Mouse (Mus musculus) midbrain, embryonic 13.5 days (tissue): ENCODE results near the gene Brat1. TPM values are rescaled to one million over a fixed set of nuclear protein-coding genes. Genes with fewer than 3 reads are reported as not detected.
A peak's percentile ranks its signal among the peaks of the same experiment; 100 is the strongest.
"Not testable (repeated sequence)": the region's sequence is repeated elsewhere in the genome, so short reads cannot be mapped to it uniquely, and the experiment has no call there.

Experiments
- ATAC-seq: fragments of 200-750 bp; cut with Nextera tagmentation; 2 replicates; pipeline ENCODE4 v1.8.0; 2017; ENCODE audit warnings: mild to moderate bottlenecking, moderate TSS enrichment, moderate library complexity
- H3K27ac ChIP-seq: fragments of 300-500 bp; sonication (generic); 2 replicates; pipeline ENCODE4 v1.5.1; 2015; ENCODE audit warnings: inconsistent platforms, mild to moderate bottlenecking, moderate library complexity
- H3K27me3 ChIP-seq: fragments of 300-500 bp; sonication (generic); 2 replicates; pipeline ENCODE4 v1.6.1; 2015; ENCODE audit warnings: mild to moderate bottlenecking, inconsistent platforms
- H3K36me3 ChIP-seq: fragments of 300-500 bp; sonication (generic); 2 replicates; pipeline ENCODE4 v1.6.1; 2015; ENCODE audit warnings: mild to moderate bottlenecking, inconsistent platforms
- H3K4me1 ChIP-seq: fragments of 300-500 bp; sonication (generic); replicated peaks from 2 replicates; pipeline ENCODE4 v1.6.1; 2015; ENCODE audit warnings: inconsistent platforms
- H3K4me2 ChIP-seq: fragments of 300-500 bp; sonication (generic); replicated peaks from 2 replicates; pipeline ENCODE4 v1.6.1; 2015; ENCODE audit warnings: moderate library complexity, mild to moderate bottlenecking, inconsistent platforms
- H3K4me3 ChIP-seq: fragments of 300-500 bp; sonication (generic); replicated peaks from 2 replicates; pipeline ENCODE4 v1.5.1; 2015; ENCODE audit warnings: mild to moderate bottlenecking, inconsistent platforms
- H3K9ac ChIP-seq: fragments of 300-500 bp; sonication (generic); replicated peaks from 2 replicates; pipeline ENCODE4 v1.6.1; 2015; ENCODE audit warnings: mild to moderate bottlenecking, inconsistent platforms
- H3K9me3 ChIP-seq: fragments of 300-500 bp; sonication (generic); 2 replicates; pipeline ENCODE4 v1.6.1; 2016; ENCODE audit warnings: mild to moderate bottlenecking, inconsistent platforms
- WGBS: fragments of 180-500 bp; shearing (Covaris S2); methylation state at CpG from one replicate; pipeline ENCODE4 v1.1.7; 2015; 5-methylcytosine and 5-hydroxymethylcytosine counted together
- polyA plus RNA-seq: library from polyadenylated mRNA; unstranded; fragments of >200 nt; fragmentation: Nextera tagmentation; extraction: Ambion mirVana; gene quantifications from 2 replicates; pipeline ENCODE4 v1.2.1, GENCODE M21; 2015

Gene Brat1
- 20.7 and 22.4 TPM in 2 replicates for polyA plus RNA-seq

DNA sequence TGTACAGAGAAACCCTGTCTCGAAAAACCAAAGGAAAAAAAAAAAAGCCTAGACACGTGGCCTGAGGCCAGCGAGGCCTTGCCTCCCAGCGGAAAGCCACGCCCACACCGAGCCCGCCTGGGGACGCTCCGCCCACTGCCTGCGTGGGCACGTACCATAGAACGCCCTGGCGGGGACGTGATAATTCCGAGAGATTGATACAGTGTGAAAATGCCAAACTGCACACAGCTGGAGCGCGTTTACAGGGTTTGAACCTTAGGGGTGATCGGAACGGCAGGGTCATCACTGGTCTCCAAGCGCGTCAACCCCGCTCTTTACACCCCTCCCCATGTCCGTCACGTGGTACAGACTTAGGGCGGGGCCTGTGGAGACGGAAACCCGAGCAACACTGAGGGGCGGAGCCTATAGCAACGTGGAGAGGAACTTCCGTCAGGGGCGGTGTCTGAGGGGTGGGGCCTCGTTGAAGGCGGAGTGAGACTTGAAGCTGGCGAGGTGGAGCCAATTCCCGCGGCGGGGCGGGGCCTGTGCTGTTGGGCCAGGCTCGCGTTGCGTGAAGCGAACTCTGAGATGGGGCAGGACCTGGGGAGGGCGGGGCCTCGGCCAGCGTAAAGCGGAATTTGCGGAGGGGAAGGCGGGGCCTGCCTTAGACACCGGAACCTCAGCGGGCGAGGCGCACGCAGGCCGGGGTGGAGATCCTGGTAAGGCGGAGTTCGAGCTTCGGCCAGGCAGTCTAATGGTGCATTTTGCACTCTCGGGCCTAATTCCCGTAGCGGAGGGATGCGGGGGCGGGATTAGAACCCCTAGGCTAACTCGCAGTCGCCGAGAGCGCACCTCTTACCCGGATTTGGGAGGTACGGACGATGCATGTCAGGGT lies at the start of gene Brat1:
TSS of gene Brat1 (plus strand) at position 634 of the 874 bp plus-strand sequence.
- WGBS = under 1% methylated on average over 69 of the region's 69 CpGs
- Histone ChIP-seq H3K4me3 (peak within 1 kb of the TSS; percentile 57), H3K9me3 (no peaks in the 10 kb centered on the region), H3K27ac (peak within 1 kb of the TSS; percentile 78), H3K36me3 (peaks cover 16% of the 10 kb centered on the region), H3K9ac (peak within 1 kb of the TSS; percentile 77), H3K4me1 (peaks cover 46% of the 10 kb centered on the region), H3K4me2 (peak within 1 kb of the TSS; percentile 88), H3K27me3 (no peaks in the 10 kb centered on the region)
- ATAC-seq = peak; percentile 88

DNA sequence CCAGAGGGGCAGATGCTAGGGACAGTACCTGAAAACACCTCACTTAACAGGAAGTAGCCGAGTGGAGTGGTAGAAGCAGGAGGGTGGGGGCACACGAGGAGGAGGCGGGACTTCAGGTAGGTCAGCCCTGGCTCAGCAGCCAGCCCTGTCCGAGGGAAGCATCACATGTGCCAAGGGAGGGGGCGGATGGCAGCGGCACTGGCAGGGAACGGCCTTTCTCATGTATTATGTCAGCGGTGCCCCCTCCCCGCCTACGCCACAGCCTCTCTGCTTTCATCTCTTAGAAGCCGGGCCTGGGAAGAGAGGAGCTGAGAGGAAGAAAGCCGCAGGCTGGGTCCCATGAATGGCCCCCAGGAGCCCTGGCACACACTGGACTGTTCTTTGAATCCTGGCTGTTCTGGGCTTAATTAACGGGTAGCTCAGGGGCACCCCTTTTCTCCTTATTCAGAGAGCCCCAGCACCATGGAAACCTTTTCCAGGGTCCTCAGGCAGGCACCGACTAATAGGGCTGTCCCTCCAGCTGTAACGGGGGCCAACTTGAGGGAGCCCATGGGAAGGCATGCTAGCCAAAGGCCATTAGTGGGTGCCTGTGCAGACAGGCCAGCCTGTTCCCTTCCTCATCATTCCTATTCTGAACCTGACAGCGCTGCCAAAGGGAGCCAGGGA lies 45.1 kb upstream of the Brat1 start:
- Histone ChIP-seq H3K27ac (peak overlapping the region; percentile 75), H3K36me3 (0 out of 2 replicates have a peak, but pooled peaks cover 3% of the 10 kb centered on the region), H3K4me3 (no peak overlapping the region), H3K9me3 (no peaks in the 10 kb centered on the region), H3K4me2 (0 out of 2 replicates have a peak overlapping the region, but pooled peaks have one; percentile 2), H3K4me1 (peaks cover 44% of the 10 kb centered on the region), H3K9ac (0 out of 2 replicates have a peak overlapping the region, but pooled peaks have one; percentile 5), H3K27me3 (no peaks in the 10 kb centered on the region)
- peak; percentile 86 for ATAC-seq
- 20% methylated on average over 16 of the region's 16 CpGs for WGBS

DNA sequence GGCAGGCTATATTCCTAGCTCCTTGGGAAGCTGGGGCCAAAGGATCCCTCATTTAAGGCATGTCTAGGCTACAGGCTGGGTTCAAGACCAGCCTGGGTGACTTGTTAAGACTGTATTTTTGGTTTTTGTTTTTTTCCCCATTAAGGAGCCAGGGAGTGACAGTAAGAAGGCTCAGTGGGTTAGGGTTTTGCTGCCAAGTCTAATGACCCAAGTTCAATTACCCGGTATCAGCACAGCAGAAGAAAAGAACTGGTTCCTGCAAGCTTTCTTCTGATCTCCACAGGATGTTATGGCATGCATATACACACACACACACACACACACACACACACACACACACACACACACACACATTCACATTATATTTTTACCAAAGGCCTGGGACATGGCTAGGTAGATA lies 44.4 kb upstream of the Brat1 start:
- Histone ChIP-seq H3K9ac (no peak overlapping the region), H3K36me3 (peaks cover 10% of the 10 kb centered on the region; the same call in 1 of the 2 replicates), H3K27me3 (no peaks in the 10 kb centered on the region), H3K4me1 (peaks cover 44% of the 10 kb centered on the region), H3K27ac (peak overlapping the region; percentile 75), H3K9me3 (no peaks in the 10 kb centered on the region), H3K4me3 (no peak overlapping the region), H3K4me2 (no peak overlapping the region)
- WGBS = 67% methylated on average over 1 of the region's 1 CpGs
- no peak for ATAC-seq

DNA sequence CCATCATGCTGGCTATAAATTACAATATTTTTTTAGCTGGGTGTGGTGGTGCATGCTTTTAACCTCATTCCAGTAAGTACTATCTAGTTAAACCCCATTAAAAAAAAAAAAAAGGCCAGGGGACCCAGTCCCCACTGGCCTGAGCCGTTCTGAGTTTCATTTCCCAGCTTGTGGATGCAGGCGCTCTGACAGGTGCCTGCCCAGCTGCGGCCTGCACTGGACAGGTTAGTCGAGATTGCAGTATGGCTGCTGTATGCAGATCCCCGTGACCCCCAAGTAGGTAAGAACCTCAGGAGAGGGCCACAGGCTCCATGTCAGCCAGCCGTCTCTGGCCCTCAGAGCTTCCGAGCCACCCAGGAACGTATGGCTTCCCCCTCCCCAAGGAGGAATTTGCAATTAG lies 43.4 kb upstream of the Brat1 start:
- Histone ChIP-seq H3K27me3 (no peaks in the 10 kb centered on the region), H3K27ac (peak overlapping the region; percentile 39; the same call in 1 of the 2 replicates), H3K9me3 (no peaks in the 10 kb centered on the region), H3K4me3 (no peak overlapping the region), H3K4me2 (no peak overlapping the region), H3K9ac (peak overlapping the region; percentile 41; the same call in 1 of the 2 replicates), H3K4me1 (peaks cover 44% of the 10 kb centered on the region), H3K36me3 (peaks cover 17% of the 10 kb centered on the region; the same call in 1 of the 2 replicates)
- no peak for ATAC-seq
- WGBS = 78% methylated on average over 8 of the region's 8 CpGs

DNA sequence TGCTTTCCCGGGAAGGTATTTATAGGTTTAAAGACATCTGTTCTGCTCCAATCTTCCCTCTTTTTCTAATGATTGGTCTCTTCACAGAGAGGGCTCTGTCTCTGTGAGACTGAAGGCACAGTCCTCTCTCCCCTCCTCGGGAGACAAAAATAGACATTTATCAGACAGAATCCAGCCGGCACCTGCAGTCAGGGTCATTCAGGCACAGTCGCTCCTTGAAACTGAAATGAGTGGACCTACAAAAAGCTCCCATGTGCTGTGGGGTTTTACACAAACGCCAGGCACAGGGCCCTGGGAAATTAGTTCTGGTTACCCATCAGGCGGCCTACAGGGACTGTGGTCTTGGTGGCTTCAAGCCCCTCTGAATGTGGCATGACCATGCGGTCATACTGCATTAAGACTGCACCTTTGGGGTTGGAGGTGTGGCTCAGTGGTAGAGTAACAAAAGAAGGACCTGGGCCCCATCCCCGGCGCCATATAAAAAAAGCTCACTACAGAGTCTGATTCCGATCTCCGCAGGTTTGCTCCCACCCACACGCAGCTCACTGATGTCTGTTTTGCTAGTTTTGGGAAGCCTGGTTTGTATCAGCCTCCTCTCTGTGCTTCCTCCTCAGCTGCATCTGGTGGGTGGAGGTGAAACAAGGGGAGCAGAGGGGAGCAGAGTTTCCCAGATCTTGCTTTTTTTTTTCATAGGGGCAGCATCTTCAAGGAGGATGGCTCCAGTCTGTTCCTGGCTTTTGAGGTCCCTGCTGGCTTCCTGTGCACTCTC lies 42.8 kb upstream of the Brat1 start:
- no peak for ATAC-seq
- WGBS = 73% methylated on average over 12 of the region's 12 CpGs
- peak overlapping the region; percentile 39; the same call in 1 of the 2 replicates for H3K27ac ChIP-seq

DNA sequence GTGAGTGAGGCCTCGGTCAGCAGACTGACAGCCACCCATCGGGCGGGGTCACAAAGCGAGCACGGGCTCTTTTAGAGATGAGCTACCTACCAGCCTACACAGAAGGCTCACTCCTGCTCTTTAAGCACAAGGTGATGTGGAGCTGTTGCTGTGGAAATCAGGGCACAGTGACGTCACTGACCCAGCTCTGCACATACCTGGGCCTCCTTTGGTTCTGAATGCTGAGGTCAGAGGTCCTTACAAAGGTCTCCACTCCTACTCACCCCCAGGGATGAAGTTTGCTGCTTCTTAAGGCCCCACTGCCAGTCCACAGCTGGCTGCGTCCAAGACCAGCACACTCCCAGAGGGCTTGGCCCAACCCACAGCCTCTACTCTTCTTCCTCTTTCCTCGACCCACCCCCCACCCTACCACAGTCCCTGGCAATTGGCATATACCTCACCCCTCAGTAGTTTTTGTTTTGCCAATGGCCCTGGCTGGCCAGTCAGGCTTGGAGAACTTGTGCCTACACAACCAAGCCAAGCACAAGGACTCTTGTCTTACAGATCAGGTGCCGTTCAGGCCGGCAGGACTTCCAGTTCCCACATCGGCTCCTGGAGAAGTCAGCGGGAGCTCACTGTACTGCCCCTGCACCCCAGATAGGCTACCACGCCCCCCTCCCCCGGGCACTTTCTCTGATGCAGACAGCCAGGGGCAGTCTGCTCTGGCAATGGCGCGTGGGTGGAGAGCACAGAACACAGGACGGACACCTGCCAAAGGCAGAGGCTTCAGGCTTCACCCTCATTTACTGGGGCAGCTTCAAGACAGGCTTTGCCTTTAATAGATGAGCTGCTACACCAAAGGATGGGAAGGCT lies 41.8 kb upstream of the Brat1 start:
- H3K9ac ChIP-seq = 0 out of 2 replicates have a peak overlapping the region, but pooled peaks have one; percentile 28
- no peak overlapping the region for H3K4me3 ChIP-seq
- H3K9me3 ChIP-seq = no peaks in the 10 kb centered on the region
- H3K27ac ChIP-seq = 0 out of 2 replicates have a peak overlapping the region, but pooled peaks have one; percentile 7
- WGBS = 73% methylated on average over 17 of the region's 17 CpGs
- no peak overlapping the region for H3K4me2 ChIP-seq
- H3K27me3 ChIP-seq = no peaks in the 10 kb centered on the region
- H3K4me1 ChIP-seq = peaks cover 40% of the 10 kb centered on the region
- ATAC-seq = no peak
- peaks cover 22% of the 10 kb centered on the region for H3K36me3 ChIP-seq

More for the DNA sequence above, 42.8 kb upstream of the Brat1 start:
- no peaks in the 10 kb centered on the region for H3K9me3 ChIP-seq
- peaks cover 44% of the 10 kb centered on the region for H3K4me1 ChIP-seq
- no peaks in the 10 kb centered on the region for H3K27me3 ChIP-seq
- H3K4me3 ChIP-seq = no peak overlapping the region
- H3K9ac ChIP-seq = peak overlapping the region; percentile 41
- peaks cover 17% of the 10 kb centered on the region; the same call in 1 of the 2 replicates for H3K36me3 ChIP-seq
- H3K4me2 ChIP-seq = no peak overlapping the region

DNA sequence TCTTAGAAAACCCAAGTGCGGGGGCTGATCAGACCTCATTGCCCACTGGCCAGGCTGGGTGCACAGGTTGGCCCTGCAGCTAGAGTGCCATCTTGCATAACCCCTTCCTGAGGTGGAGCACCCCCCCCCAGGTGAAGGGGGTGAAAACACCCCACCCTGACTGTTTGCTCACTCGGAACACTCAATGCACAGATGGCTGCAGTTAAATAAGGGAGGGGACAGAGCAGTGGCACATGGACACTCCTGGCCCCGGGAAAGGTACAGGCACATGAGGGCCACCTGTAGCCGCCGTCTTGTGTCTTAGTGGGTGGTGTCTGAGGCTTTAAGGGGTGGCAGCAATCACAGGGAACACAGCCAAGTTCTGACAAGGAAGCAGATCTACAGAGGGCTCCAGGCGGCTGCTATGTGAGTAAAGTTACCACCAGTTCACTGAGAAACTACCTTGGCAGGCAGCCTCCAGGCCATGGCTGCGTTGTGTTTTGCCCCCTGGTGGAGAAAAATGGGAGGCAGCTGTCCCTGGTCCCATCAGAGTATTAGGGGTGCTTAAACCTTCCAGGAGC lies 41.1 kb upstream of the Brat1 start:
- Histone ChIP-seq H3K9ac (no peak overlapping the region; the same call in 1 of the 2 replicates), H3K27me3 (no peaks in the 10 kb centered on the region), H3K4me2 (no peak overlapping the region), H3K4me1 (peaks cover 40% of the 10 kb centered on the region), H3K4me3 (no peak overlapping the region), H3K27ac (no peak overlapping the region), H3K9me3 (no peaks in the 10 kb centered on the region), H3K36me3 (peaks cover 30% of the 10 kb centered on the region)
- ATAC-seq = no peak
- WGBS = 67% methylated on average over 7 of the region's 7 CpGs

DNA sequence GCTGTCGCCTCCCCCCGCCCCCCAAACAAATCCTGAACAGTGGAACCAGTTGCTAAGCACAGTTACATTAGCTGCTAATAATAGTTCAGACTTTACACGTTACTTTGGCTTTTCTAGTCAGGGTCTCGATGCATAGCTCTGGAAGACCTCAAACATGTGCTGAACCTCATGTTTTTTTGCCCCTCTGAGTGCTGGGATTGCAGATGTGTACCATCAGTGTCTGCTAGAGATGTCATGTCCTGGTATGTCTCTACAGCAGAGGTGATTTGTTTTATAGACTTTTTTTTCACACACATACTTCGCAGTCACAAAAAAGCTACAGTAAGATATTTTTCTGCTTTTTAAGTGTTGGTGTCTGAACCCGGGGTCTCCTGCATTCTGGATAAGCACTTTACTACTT lies 32.7 kb upstream of the Brat1 start:
- Histone ChIP-seq H3K9me3 (no peaks in the 10 kb centered on the region), H3K27me3 (no peaks in the 10 kb centered on the region), H3K4me1 (0 out of 2 replicates have a peak, but pooled peaks cover 3% of the 10 kb centered on the region), H3K9ac (no peak overlapping the region), H3K36me3 (peaks cover 80% of the 10 kb centered on the region), H3K4me2 (no peak overlapping the region), H3K27ac (no peak overlapping the region), H3K4me3 (no peak overlapping the region)
- ATAC-seq = no peak
- WGBS = 94% methylated on average over 6 of the region's 6 CpGs

DNA sequence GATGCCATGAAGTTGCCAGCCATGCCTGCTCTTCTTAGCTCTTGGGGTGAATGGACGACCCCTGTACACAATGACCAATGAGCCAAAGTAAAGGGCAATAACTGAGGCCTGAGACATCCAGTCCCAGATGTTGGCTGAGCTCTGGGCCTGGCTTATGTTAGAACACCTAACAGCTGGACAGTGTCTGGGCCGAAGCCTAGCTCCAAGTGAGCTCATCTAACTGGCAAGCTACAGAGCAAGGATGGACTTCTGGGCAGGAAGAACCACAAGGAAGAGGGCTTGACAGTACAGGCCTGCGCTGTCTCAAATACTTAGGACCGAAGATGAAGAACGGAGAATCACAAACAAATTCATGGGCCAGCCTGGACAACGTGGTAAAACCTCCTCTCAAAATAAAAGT lies 32.2 kb upstream of the Brat1 start:
- ATAC-seq, H3K27me3 ChIP-seq, H3K9me3 ChIP-seq, H3K9ac ChIP-seq, H3K4me1 ChIP-seq, H3K4me3 ChIP-seq, H3K27ac ChIP-seq, H3K4me2 ChIP-seq: not testable (repeated sequence)
- H3K36me3 ChIP-seq = peaks cover 83% of the 10 kb centered on the region
- WGBS = 97% methylated on average over 6 of the region's 6 CpGs

DNA sequence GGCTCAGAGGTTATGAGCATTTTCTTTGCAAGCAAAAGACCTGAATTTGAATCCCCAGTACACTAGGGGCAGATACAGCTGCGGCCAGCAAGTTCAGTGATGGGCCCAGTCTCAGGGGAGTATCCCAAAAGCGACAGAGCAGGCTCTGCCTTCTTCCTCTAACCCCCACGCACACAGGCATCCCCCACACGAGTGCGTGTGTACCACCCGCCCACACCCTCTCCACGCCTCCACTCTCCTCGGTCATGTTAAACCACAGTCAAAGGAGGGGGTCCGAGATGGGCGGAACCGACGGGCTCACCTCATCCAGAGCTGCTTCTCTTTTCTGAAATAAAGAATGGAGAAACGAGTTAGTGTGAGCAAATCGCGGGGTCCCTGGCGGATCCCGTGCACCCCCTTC lies 30.8 kb upstream of the Brat1 start:
- Histone ChIP-seq H3K4me2 (no peak overlapping the region), H3K4me3 (no peak overlapping the region), H3K4me1 (0 out of 2 replicates have a peak, but pooled peaks cover 3% of the 10 kb centered on the region), H3K27me3 (no peaks in the 10 kb centered on the region), H3K9ac (no peak overlapping the region), H3K9me3 (no peaks in the 10 kb centered on the region), H3K36me3 (peaks cover 81% of the 10 kb centered on the region), H3K27ac (no peak overlapping the region)
- WGBS = 91% methylated on average over 17 of the region's 17 CpGs
- ATAC-seq = no peak
